Mouse (Mus musculus) lung, postnatal 0 days (tissue): ENCODE data around the gene Edem1.

ENCODE experiments used
- CTCF ChIP-seq: IDR thresholded peaks from 2 replicates; pipeline ENCODE4 v1.5.1; 2016; ENCODE audit warnings: antibody characterized with exemption, mild to moderate bottlenecking
- EP300 ChIP-seq: IDR thresholded peaks from 2 replicates; pipeline ENCODE4 v1.6.1; 2016; ENCODE audit warnings: antibody characterized with exemption, mild to moderate bottlenecking, control low read depth

GRCm38 (mm10) chr6:108784056-108784455, 44.4 kb upstream of the Edem1 start:
- TF ChIP-seq CTCF (no peak), EP300 (peak; percentile 79)
